Mouse (Mus musculus) thymus, adult 18-20 months (tissue): ENCODE results near the gene Vpreb3.

Source experiments
- DNase-seq, 2 experiments: peaks; one replicate each; pipeline ENCODE4 v3.0.0; 2022; ENCODE audit warnings: mixed read lengths in 2 of 2

Vpreb3 gene

DNA sequence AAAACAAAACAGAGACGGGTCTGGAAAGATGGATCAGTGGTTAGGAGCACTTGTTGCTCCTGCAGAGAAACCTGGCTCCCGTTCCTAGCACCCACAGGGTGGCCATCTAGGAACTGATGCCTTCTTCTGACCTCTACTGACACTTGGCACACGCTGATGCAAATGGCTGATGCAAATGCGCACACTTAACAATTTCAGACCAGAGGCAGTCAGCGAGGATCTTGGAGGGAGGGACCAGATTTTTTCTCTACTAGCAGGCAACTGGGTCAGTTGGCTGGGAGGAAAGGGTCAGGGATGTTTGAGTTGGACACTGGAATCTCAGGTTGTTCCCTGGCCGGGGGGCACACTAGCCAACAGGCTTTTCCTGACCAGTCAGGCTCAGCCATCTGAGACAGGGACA, 10.0 kb upstream of the Vpreb3 start, which contains the start of gene Chchd10:
Gene Chchd10 (plus strand): TSS at position 240 of the 400 bp plus-strand sequence.
- DNase-seq: no peak

GRCm38 (mm10) chr10:75934991-75935390, 7.9 kb upstream of the Vpreb3 start:
- no peak for DNase-seq

DNA sequence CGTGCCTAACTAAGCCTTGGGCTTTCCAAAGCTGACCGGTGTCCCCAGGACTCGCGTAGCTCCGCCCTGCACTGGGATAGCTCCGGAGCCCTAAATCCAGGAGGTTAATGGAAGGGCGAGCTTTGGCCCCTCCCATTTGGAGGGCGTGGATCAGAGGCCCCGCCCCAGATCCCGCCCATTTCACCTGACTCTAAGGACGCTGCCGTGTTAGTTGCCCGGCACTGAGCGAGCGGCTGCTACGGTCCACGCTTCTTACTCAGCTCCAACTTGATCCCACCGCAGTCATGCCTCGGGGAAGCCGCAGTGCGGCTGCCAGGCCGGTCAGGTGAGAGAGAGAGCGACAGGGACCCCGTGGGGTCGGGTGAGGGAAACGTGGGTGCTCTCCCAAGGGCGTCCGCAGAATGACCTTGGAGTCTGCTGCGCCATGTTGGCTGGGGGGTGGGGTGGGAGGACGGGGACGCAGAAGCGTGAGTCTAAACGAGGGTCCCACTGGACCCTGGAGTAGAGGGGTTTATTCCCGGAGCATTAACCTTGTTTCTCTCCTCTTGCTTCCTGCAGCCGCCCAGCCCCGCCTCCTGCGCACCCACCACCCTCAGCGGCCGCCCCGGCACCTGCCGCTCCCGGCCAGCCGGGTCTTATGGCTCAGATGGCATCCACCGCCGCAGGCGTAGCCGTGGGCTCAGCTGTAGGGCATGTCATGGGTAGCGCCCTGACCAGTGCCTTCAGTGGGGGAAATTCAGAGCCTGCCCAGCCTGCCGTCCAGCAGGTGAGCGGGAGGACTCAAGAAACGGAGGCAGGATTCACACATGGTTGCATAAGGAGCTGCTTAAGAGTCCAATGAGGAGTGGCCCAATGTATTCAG, 6.9 kb upstream of the Vpreb3 start, which contains the start of gene Mmp11:
Gene Mmp11 (minus strand): TSS at position 817 of the 862 bp plus-strand sequence.
- DNase-seq: peak; percentile 34 to 51

DNA sequence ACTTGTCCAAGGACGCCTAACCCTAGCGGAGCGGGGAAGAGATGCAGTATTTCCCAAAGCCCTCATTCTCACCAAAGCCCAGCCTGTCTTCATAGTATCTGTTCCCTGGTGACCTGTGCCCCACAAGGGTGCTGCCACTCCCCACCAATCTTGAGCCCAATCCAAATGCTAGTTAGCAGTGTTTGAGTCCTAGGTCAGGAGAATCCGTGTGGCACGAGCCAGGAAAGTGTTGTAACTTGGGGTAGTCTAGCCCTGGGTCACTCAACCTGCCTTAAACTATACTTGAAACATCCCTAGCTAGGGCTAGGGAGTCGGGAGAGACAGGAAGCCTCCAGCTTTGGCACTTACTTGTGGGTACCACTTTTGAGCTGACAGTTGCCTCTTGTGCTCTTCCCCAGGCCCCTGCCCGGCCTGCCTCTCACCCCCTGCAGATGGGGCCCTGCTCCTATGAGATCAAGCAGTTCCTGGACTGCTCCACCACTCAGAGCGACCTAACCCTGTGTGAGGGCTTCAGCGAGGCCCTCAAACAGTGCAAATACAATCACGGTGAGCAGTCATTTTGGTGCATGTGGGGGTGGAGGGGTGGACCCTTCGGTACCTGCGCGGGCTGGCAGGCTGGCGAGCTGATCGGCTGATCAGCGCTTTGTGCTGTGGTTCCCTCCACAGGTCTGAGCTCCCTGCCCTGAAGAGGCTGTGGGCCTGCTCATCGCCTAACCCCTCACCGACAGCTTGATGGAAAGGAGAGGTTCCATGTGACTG, 5.8 kb upstream of the Vpreb3 start:
- DNase-seq: no peak

- no peak for DNase-seq
These were observed 4.8 kb upstream of the Vpreb3 start for GRCm38 (mm10) chr10:75937851-75938643.

GRCm38 (mm10) chr10:75939481-75940234, 3.2 kb upstream of the Vpreb3 start:
- DNase-seq: no peak

DNA sequence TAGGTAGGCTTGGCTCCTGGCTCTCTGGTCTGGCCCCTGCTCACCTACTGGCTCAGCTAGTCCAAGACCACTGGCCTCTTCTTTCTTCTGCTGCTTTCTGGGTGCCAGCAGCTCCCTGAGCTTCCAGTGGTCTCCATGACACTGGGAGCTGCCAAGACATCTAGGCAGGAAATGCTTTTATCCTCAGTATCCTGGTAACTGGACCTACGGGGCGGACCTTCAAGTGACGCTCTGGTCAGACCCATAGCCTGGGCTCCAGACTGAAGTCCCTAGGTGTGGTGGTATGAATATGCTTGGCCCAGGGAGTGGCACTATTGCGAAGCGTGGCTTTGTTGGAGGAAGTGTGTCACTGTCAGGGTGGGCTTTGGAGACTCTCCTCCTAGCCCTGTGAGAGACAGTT, 2.3 kb upstream of the Vpreb3 start, which contains the start of gene Gm867:
Gene Gm867 (minus strand): TSS at position 153 of the 400 bp plus-strand sequence.
- no peak for DNase-seq

- DNase-seq: no peak
These were observed 1.6 kb upstream of the Vpreb3 start for GRCm38 (mm10) chr10:75941042-75941824.

DNA sequence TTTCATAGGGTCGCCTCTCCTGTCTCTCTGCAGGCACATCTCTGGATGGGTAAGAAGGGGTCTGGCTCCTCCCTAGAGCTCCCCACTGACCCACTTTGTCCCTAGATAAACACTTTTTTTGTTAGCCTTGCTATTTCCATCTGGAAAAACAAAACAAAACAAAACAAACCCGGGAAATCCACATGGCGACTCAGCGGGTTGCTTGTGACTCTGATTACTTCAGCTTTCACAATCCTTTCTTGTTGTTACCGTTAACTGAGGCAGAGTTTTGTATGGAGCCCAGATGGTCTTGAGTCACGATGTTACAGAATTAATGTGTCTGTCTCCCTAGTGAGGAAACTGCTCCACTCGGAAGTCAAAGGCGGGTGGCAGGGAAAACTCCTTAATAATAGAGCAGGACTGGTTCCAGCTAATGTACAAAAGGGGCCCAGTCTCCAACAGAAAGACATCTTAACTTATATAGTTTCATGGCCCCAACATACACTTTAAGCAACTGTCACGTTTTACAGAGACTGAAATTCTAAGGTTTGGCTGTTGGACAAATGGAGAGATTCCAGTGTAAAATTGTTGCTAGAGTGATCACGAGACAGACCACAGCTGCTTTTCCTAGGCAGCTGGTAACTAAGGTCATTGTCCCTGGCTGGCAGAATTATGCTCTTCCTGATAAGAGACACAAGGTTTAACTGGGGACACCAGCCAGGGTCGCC, 1.4 kb downstream of the Vpreb3 start:
- DNase-seq: no peak

- no peak for DNase-seq
These were observed 2.4 kb downstream of the Vpreb3 start for GRCm38 (mm10) chr10:75945213-75945612.

DNA sequence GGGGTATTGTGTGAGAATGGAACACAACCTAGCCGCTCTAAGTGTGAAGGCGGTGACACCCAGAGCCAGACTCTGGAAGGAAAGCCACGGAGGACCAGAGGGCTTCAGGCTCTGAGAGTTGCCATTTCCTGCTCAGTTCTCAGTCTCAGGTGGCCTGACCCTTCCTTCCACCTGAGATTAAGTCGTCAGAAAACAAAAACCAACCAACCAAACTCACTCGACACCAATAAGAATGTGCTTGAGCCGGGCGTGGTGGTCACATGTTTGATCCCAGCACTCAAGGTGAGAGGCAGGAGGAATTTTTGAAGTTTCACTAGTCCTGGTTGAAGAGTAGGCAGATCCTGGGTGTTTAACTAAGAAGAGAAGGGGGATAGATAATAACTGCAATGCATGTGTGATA, 3.0 kb downstream of the Vpreb3 start:
- DNase-seq: no peak

DNA sequence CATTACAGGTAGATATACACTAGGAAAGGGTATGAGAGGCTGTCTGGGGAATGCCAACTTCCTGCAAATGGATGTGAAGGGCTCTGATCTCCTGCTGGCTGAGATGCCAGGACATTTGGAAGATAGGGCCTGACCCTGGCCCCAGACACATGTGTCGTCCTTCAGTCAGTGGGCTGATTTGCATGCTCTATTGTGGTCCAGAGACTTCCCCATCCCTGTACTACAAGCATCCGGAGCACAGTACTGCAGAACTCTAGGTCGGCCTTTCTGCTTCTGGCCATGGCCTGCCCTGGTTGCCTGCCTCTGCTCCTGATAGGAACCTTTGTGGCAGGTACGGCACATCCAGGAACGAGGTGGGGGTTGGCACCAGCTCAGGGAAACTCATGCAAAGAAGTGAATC, 5.2 kb downstream of the Vpreb3 start:
- DNase-seq: no peak

DNA sequence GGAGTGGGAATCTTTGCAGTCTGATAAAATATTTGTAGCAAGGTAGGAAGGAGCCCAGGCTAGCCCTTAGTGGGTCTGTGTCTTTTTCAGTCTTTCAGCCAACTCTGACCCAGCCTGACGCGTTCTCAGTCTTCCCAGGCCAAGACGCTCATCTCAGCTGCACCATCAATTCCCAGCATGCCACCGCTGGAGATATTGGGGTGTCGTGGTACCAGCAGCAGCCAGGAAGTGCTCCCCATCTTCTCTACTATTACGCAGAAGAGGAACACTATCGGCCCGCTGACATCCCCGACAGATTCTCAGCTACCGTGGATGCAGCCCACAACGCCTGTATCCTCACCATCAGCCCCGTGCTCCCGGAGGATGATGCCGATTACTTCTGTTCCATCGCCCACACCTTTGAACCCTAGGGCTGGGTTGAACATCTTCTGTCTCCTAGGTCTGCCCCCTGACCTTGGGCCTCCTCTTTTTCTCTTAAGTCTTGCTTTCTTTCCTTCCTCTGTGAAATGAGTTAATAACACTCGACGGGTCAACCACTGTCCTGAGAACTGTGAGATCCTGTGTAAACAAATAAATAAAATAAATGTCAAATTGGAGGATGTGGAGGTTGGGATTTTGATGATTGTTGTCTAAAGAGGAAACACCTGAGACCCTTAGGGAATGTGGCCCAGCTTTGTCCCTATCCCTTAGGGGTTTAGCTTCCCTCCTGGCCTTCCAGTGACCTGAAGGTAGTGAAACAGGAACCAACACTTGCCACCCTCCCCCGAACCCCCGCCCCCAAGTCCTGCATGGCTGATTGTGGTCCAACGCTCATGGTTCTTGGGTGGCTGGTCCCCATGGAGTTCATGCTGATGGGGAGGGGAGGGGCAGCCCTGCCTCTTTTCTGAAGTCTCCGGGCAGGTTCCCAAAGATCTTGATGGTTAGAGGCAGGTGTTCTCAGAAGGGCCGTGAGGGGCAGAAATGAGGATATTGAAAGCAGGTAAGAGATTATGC, 6.5 kb downstream of the Vpreb3 start:
- DNase-seq: no peak

DNA sequence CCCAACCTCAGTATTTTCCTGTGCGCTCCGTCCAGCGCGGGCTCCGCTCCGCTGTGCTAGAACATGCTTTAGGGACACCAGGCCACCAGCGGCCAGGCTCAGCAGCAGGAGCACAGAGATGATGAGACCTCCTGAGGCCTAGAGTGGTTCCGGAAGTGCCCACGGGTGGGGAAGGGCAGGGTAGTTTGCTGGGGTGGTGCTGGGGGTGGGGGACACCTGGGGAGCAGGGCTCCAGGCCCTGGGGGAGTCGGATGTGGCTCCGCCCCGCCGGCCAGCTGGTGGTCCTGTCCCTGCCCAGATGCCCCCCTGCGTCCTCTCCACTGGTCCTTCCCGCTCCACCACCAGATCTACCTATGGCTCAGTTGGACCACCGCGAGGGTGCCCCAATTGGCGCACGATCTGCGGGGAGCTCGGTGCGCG, 7.9 kb downstream of the Vpreb3 start:
- DNase-seq: no peak

DNA sequence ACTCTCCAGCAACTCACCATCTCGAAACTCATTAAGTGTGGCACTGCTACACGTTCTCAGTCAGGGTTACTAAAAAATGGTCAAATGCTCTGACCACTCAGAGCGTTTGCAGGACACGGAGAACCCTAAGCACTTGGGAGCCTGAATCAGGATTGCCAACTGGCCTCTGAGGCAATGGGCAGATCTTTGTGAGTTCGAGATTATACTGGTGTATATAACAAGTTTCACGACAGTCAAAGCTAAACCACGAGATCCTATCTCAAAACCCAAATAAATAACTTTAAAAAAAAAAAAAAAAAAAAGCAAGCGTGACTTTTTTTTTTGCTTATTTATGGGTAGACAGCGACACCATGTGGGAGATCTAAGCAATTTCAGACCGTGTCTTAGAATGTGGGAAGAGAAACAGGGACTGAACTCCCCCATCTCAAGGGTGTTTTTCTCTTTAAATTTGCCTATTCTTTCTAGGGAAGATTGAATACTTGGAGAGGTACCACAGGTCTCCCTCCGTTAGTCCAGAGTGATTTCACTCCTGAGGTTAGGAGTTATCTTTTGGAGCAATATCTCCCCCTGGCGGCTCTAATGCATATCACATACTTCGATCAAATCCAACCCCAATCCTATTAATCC, 8.7 kb downstream of the Vpreb3 start:
- DNase-seq: no peak

- DNase-seq: no peak
These were observed 11.5 kb downstream of the Vpreb3 start, which contains the start of gene Gm5134 for GRCm38 (mm10) chr10:75954381-75954811. Gene Gm5134, plus strand, starts transcription at chr10:75954514.

GRCm38 (mm10) chr10:75973846-75974245, 31.0 kb downstream of the Vpreb3 start:
- no peak for DNase-seq

DNA sequence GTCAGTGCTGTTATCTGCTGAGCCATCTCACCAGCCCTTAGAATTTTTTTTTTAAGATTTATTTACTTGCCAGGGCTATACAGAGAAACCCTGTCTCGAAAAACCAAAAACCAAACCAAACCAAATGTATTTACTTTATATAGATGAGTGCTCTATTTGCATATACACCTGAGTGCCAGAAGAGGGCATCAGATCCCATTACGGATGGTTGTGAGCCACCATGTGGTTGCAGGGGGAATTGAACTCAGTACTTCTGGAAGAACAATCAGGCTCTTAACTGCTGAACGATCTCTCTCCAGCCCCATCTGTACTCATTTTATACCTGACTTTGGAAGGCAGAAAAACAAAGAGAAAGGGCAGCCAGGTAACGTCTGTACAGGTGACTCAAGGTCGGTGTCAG, 32.4 kb downstream of the Vpreb3 start:
- DNase-seq: no peak
